Mouse (Mus musculus): Measurements from ENCODE around the gene Igfbp7.

DNA sequence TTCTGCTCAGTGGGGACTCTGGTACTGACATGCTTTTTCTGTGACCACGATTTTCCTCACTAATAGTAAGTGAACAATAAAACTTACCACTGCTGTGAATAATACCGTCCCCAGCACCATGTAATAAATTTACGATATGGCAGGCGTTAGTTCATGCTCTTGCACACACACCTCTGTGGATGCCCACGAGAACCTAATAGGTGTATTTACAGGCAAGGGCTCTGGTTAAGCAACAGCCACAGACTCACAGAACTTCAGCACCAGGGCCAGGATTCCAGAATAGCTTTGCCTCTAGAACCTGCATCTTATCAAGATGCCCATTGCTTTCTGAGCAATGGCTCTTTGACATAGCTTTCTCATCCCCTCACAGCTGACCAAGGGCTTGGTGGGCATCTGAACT is 22.6 kb downstream of the Igfbp7 start:
- TF ChIP-seq CTCF (IDR thresholded peaks at IDR 0.05; ENCODE audit: low read depth, low read length) (no peak), TAL1 (conservative IDR thresholded peaks at IDR 0.05; ENCODE audit: low read depth, low read length) (no peak), GATA1 (IDR thresholded peaks at IDR 0.05; ENCODE audit: borderline replicate concordance, low read length) (no peak), POLR2AphosphoS5 (IDR thresholded peaks at IDR 0.05; ENCODE audit: insufficient replicate concordance, low read depth, low read length) (no peak)
